Mouse (Mus musculus) cerebellum, postnatal 4 days (tissue): ENCODE measurements around the gene Dhrs13.
"Not testable (repeated sequence)": the region's sequence is repeated elsewhere in the genome, so short reads cannot be mapped to it uniquely, and the experiment has no call there.

Source experiments
- DNase-seq, 2 experiments: peaks; one replicate each; pipeline ENCODE4 v3.0.0; 2022; ENCODE audit warnings: low spot score in 2 of 2, mixed read lengths in 1 of 2

The Dhrs13 gene

GRCm38 (mm10) chr11:78042290-78042870 lies 10.3 kb downstream of the Dhrs13 start:
- not testable (repeated sequence) for DNase-seq

GRCm38 (mm10) chr11:78044758-78045251 lies 12.7 kb downstream of the Dhrs13 start:
- peak in 1 of 2 experiments; percentile 71 for DNase-seq

GRCm38 (mm10) chr11:78048637-78049036 lies 16.6 kb downstream of the Dhrs13 start:
- DNase-seq: not testable (repeated sequence)

- DNase-seq: no peak
These were observed 21.0 kb downstream of the Dhrs13 start for GRCm38 (mm10) chr11:78053078-78053477.

- DNase-seq: no peak
These were observed 24.9 kb downstream of the Dhrs13 start for GRCm38 (mm10) chr11:78056946-78057345.

GRCm38 (mm10) chr11:78059833-78060757 lies 28.0 kb downstream of the Dhrs13 start:
- peak; percentile 50 to 73 for DNase-seq

- DNase-seq: no peak
These were observed 30.5 kb downstream of the Dhrs13 start for GRCm38 (mm10) chr11:78062563-78062962.

- DNase-seq: no peak
These were observed 33.8 kb downstream of the Dhrs13 start for GRCm38 (mm10) chr11:78065906-78066305.

- no peak for DNase-seq
These were observed 34.6 kb downstream of the Dhrs13 start for GRCm38 (mm10) chr11:78066641-78067040.

- no peak for DNase-seq
These were observed 35.5 kb downstream of the Dhrs13 start for GRCm38 (mm10) chr11:78067566-78067965.

GRCm38 (mm10) chr11:78069130-78069529 lies 37.0 kb downstream of the Dhrs13 start:
- no peak for DNase-seq

GRCm38 (mm10) chr11:78069646-78070045 lies 37.6 kb downstream of the Dhrs13 start:
- DNase-seq: no peak

GRCm38 (mm10) chr11:78071938-78072337 lies 39.9 kb downstream of the Dhrs13 start:
- no peak for DNase-seq

GRCm38 (mm10) chr11:78072425-78073130 lies 40.5 kb downstream of the Dhrs13 start:
- DNase-seq: no peak

- DNase-seq: no peak
These were observed 41.6 kb downstream of the Dhrs13 start for GRCm38 (mm10) chr11:78073577-78074276.

GRCm38 (mm10) chr11:78074277-78074652 lies 42.2 kb downstream of the Dhrs13 start:
- DNase-seq: no peak

GRCm38 (mm10) chr11:78074666-78075065 lies 42.6 kb downstream of the Dhrs13 start:
- DNase-seq: no peak

GRCm38 (mm10) chr11:78079961-78080921 lies 48.2 kb downstream of the Dhrs13 start, which contains the start of gene Eral1:
TSS of gene Eral1 (minus strand) at chr11:78080383.
- DNase-seq: peak; percentile 65 to 81

GRCm38 (mm10) chr11:78083595-78083994 lies 51.5 kb downstream of the Dhrs13 start:
- no peak for DNase-seq

GRCm38 (mm10) chr11:78086925-78087479 lies 54.9 kb downstream of the Dhrs13 start:
- no peak for DNase-seq
